Mouse (Mus musculus) lung, embryonic 15.5 days (tissue): Measurements from ENCODE around the gene Soga1. TPM values are rescaled to one million over a fixed set of nuclear protein-coding genes. Genes with fewer than 3 reads are reported as not detected.

Experiments
- ATAC-seq: fragments of 200-750 bp; cut with Nextera tagmentation; 2 replicates; pipeline ENCODE4 v1.8.0; 2017; ENCODE audit warnings: moderate number of reproducible peaks, borderline replicate concordance; ENCODE audit not compliant: low FRiP score, low TSS enrichment; ENCODE audit errors: extremely low read depth
- H3K27ac ChIP-seq: fragments of 300-500 bp; sonication (generic); 2 replicates; pipeline ENCODE4 v1.5.1; 2015; ENCODE audit warnings: moderate library complexity, mild to moderate bottlenecking, inconsistent platforms
- H3K27me3 ChIP-seq: fragments of 300-500 bp; sonication (generic); 2 replicates; pipeline ENCODE4 v1.6.1; 2015; ENCODE audit warnings: inconsistent platforms
- H3K36me3 ChIP-seq: fragments of 300-500 bp; sonication (generic); 2 replicates; pipeline ENCODE4 v1.6.1; 2015; ENCODE audit warnings: inconsistent platforms
- H3K4me1 ChIP-seq: fragments of 300-500 bp; sonication (generic); 2 replicates; pipeline ENCODE4 v1.6.1; 2015; ENCODE audit warnings: inconsistent platforms
- H3K4me2 ChIP-seq: fragments of 300-500 bp; sonication (generic); 2 replicates; pipeline ENCODE4 v1.6.1; 2015; ENCODE audit warnings: inconsistent platforms, mild to moderate bottlenecking, moderate library complexity
- H3K4me3 ChIP-seq: fragments of 300-500 bp; sonication (generic); 2 replicates; pipeline ENCODE4 v1.5.1; 2015; ENCODE audit warnings: mild to moderate bottlenecking, inconsistent platforms
- H3K9ac ChIP-seq: fragments of 300-500 bp; sonication (generic); 2 replicates; pipeline ENCODE4 v1.6.1; 2015; ENCODE audit warnings: inconsistent platforms
- H3K9me3 ChIP-seq: fragments of 300-500 bp; sonication (generic); 2 replicates; pipeline ENCODE4 v1.6.1; 2016; ENCODE audit warnings: inconsistent platforms
- WGBS: fragments of 180-500 bp; shearing (Covaris S2); methylation state at CpG from one replicate; pipeline ENCODE4 v1.1.7; 2015; 5-methylcytosine and 5-hydroxymethylcytosine counted together
- polyA plus RNA-seq: library from polyadenylated mRNA; unstranded; fragments of >200 nt; fragmentation: Nextera tagmentation; extraction: Ambion mirVana; gene quantifications from 2 replicates; pipeline ENCODE4 v1.2.1, GENCODE M21; 2015

Soga1 gene
- polyA plus RNA-seq, 1 experiment from 2014 or later: 5.1 TPM

GRCm38 (mm10) chr2:156996576-156996975 lies 82.5 kb downstream of the Soga1 start:
- Histone ChIP-seq H3K27me3 (no peaks in the 10 kb centered on the region), H3K27ac (no peak overlapping the region), H3K36me3 (peaks cover 56% of the 10 kb centered on the region), H3K4me1 (no peaks in the 10 kb centered on the region; the same call in 1 of the 2 replicates), H3K9me3 (no peaks in the 10 kb centered on the region), H3K4me3 (no peak overlapping the region), H3K4me2 (no peak overlapping the region), H3K9ac (no peak overlapping the region)
- ATAC-seq: no peak
- WGBS: 49% methylated on average over 6 of the region's 6 CpGs

- H3K4me3 ChIP-seq: peak within 1 kb of the TSS; percentile 97
- ATAC-seq: peak; percentile 97
- H3K27me3 ChIP-seq: no peaks in the 10 kb centered on the region
- peaks cover 21% of the 10 kb centered on the region for H3K4me1 ChIP-seq
- peak within 1 kb of the TSS; percentile 94 for H3K4me2 ChIP-seq
- H3K27ac ChIP-seq: peak within 1 kb of the TSS; percentile 70
- peak within 1 kb of the TSS; percentile 93 for H3K9ac ChIP-seq
- no peaks in the 10 kb centered on the region for H3K9me3 ChIP-seq
- WGBS: under 1% methylated on average over 66 of the region's 66 CpGs
- H3K36me3 ChIP-seq: peaks cover 27% of the 10 kb centered on the region
These were observed 87.4 kb downstream of the Soga1 start, which contains the start of gene Ndrg3 for GRCm38 (mm10) chr2:156991470-156992319. Ndrg3 (minus strand) TSS chr2:156992056.

GRCm38 (mm10) chr2:156990727-156991431 lies 88.2 kb downstream of the Soga1 start:
- Histone ChIP-seq H3K27me3 (no peaks in the 10 kb centered on the region), H3K4me2 (peak overlapping the region; percentile 94), H3K4me3 (peak overlapping the region; percentile 97), H3K36me3 (peaks cover 19% of the 10 kb centered on the region), H3K27ac (no peak overlapping the region), H3K4me1 (peaks cover 21% of the 10 kb centered on the region), H3K9me3 (no peaks in the 10 kb centered on the region), H3K9ac (peak overlapping the region; percentile 93)
- ATAC-seq: no peak
- 4% methylated on average over 16 of the region's 16 CpGs for WGBS

- 35% methylated on average over 3 of the region's 3 CpGs for WGBS
- H3K4me2 ChIP-seq: no peak overlapping the region
- ATAC-seq: no peak
These were observed 91.7 kb downstream of the Soga1 start for GRCm38 (mm10) chr2:156987316-156987715.

GRCm38 (mm10) chr2:156982864-156983263 lies 96.2 kb downstream of the Soga1 start:
- WGBS: 80% methylated on average over 2 of the region's 2 CpGs
- Histone ChIP-seq H3K9me3 (no peaks in the 10 kb centered on the region), H3K27ac (no peak overlapping the region), H3K27me3 (no peaks in the 10 kb centered on the region), H3K36me3 (no peaks in the 10 kb centered on the region), H3K4me3 (no peak overlapping the region), H3K9ac (no peak overlapping the region), H3K4me2 (no peak overlapping the region), H3K4me1 (0 out of 2 replicates have a peak, but pooled peaks cover 1% of the 10 kb centered on the region)
- ATAC-seq: no peak

More at GRCm38 (mm10) chr2:156987316-156987715, 91.7 kb downstream of the Soga1 start:
- no peak overlapping the region for H3K27ac ChIP-seq
- no peaks in the 10 kb centered on the region for H3K9me3 ChIP-seq
- H3K27me3 ChIP-seq: no peaks in the 10 kb centered on the region
- H3K4me3 ChIP-seq: no peak overlapping the region
- no peaks in the 10 kb centered on the region for H3K36me3 ChIP-seq
- H3K9ac ChIP-seq: no peak overlapping the region
- peaks cover 21% of the 10 kb centered on the region for H3K4me1 ChIP-seq

GRCm38 (mm10) chr2:156981291-156981690 lies 97.8 kb downstream of the Soga1 start:
- Histone ChIP-seq H3K4me3 (no peak overlapping the region), H3K9ac (no peak overlapping the region), H3K27ac (no peak overlapping the region), H3K9me3 (no peaks in the 10 kb centered on the region), H3K4me1 (no peaks in the 10 kb centered on the region), H3K27me3 (no peaks in the 10 kb centered on the region), H3K4me2 (no peak overlapping the region), H3K36me3 (no peaks in the 10 kb centered on the region)
- WGBS: 74% methylated on average over 4 of the region's 4 CpGs
- no peak for ATAC-seq

- WGBS: 77% methylated on average over 2 of the region's 2 CpGs
- Histone ChIP-seq H3K27ac (no peak overlapping the region), H3K4me2 (no peak overlapping the region), H3K9ac (no peak overlapping the region), H3K36me3 (no peaks in the 10 kb centered on the region), H3K4me1 (0 out of 2 replicates have a peak, but pooled peaks cover under 1% of the 10 kb centered on the region), H3K27me3 (no peaks in the 10 kb centered on the region), H3K4me3 (no peak overlapping the region), H3K9me3 (no peaks in the 10 kb centered on the region)
- ATAC-seq: no peak
These were observed 99.0 kb downstream of the Soga1 start for GRCm38 (mm10) chr2:156980059-156980458.

- Histone ChIP-seq H3K27me3 (no peaks in the 10 kb centered on the region), H3K36me3 (no peaks in the 10 kb centered on the region), H3K4me2 (no peak overlapping the region), H3K9ac (no peak overlapping the region), H3K4me3 (no peak overlapping the region), H3K9me3 (no peaks in the 10 kb centered on the region), H3K4me1 (0 out of 2 replicates have a peak, but pooled peaks cover 4% of the 10 kb centered on the region), H3K27ac (no peak overlapping the region)
- no peak for ATAC-seq
These were observed 102.3 kb downstream of the Soga1 start for GRCm38 (mm10) chr2:156976711-156977110.

- 34% methylated on average over 2 of the region's 2 CpGs for WGBS
- Histone ChIP-seq H3K27me3 (no peaks in the 10 kb centered on the region), H3K36me3 (no peaks in the 10 kb centered on the region), H3K9ac (no peak overlapping the region), H3K4me1 (0 out of 2 replicates have a peak, but pooled peaks cover 4% of the 10 kb centered on the region), H3K9me3 (no peaks in the 10 kb centered on the region), H3K27ac (no peak overlapping the region), H3K4me2 (no peak overlapping the region), H3K4me3 (no peak overlapping the region)
- ATAC-seq: no peak
These were observed 104.1 kb downstream of the Soga1 start for GRCm38 (mm10) chr2:156974967-156975366.

GRCm38 (mm10) chr2:156973316-156974100 lies 105.5 kb downstream of the Soga1 start:
- Histone ChIP-seq H3K27me3 (no peaks in the 10 kb centered on the region), H3K36me3 (no peaks in the 10 kb centered on the region), H3K9me3 (no peaks in the 10 kb centered on the region), H3K4me2 (no peak overlapping the region), H3K9ac (no peak overlapping the region), H3K27ac (no peak overlapping the region), H3K4me1 (0 out of 2 replicates have a peak, but pooled peaks cover 4% of the 10 kb centered on the region), H3K4me3 (no peak overlapping the region)
- WGBS: 81% methylated on average over 5 of the region's 5 CpGs
- ATAC-seq: no peak

- Histone ChIP-seq H3K9ac (no peak overlapping the region), H3K9me3 (no peaks in the 10 kb centered on the region), H3K4me3 (no peak overlapping the region), H3K27ac (no peak overlapping the region), H3K27me3 (no peaks in the 10 kb centered on the region), H3K36me3 (no peaks in the 10 kb centered on the region), H3K4me1 (0 out of 2 replicates have a peak, but pooled peaks cover 4% of the 10 kb centered on the region), H3K4me2 (no peak overlapping the region)
- WGBS: 71% methylated on average over 7 of the region's 7 CpGs
- ATAC-seq: no peak
These were observed 108.8 kb downstream of the Soga1 start for GRCm38 (mm10) chr2:156970253-156970652.
